Mouse (Mus musculus) forebrain, embryonic 15.5 days (tissue): ENCODE results near the gene Haus8. TPM values are rescaled to one million over a fixed set of nuclear protein-coding genes. Genes with fewer than 3 reads are reported as not detected.
"Not testable (repeated sequence)": the region's sequence is repeated elsewhere in the genome, so short reads cannot be mapped to it uniquely, and the experiment has no call there.

Experiments
- ATAC-seq: fragments of 200-750 bp; cut with Nextera tagmentation; replicated peaks from 2 replicates; pipeline ENCODE4 v1.8.0; 2017; ENCODE audit warnings: mild to moderate bottlenecking, moderate TSS enrichment, moderate library complexity
- H3K27ac ChIP-seq: fragments of 300-500 bp; sonication (generic); replicated peaks from 2 replicates; pipeline ENCODE4 v1.5.1; 2015; ENCODE audit warnings: mild to moderate bottlenecking, inconsistent platforms
- H3K27me3 ChIP-seq: fragments of 300-500 bp; sonication (generic); 2 replicates; pipeline ENCODE4 v1.6.1; 2015; ENCODE audit warnings: inconsistent platforms
- H3K36me3 ChIP-seq: fragments of 300-500 bp; sonication (generic); 2 replicates; pipeline ENCODE4 v1.6.1; 2015; ENCODE audit warnings: mild to moderate bottlenecking, inconsistent platforms
- H3K4me1 ChIP-seq: fragments of 300-500 bp; sonication (generic); 2 replicates; pipeline ENCODE4 v1.6.1; 2015; ENCODE audit warnings: inconsistent platforms
- H3K4me2 ChIP-seq: fragments of 300-500 bp; sonication (generic); replicated peaks from 2 replicates; pipeline ENCODE4 v1.6.1; 2015; ENCODE audit warnings: mild to moderate bottlenecking, inconsistent platforms
- H3K4me3 ChIP-seq: fragments of 300-500 bp; sonication (generic); 2 replicates; pipeline ENCODE4 v1.5.1; 2015; ENCODE audit warnings: mild to moderate bottlenecking, inconsistent platforms
- H3K9ac ChIP-seq: fragments of 300-500 bp; sonication (generic); replicated peaks from 2 replicates; pipeline ENCODE4 v1.6.1; 2015; ENCODE audit warnings: mild to moderate bottlenecking, inconsistent platforms
- H3K9me3 ChIP-seq: fragments of 300-500 bp; sonication (generic); 2 replicates; pipeline ENCODE4 v1.6.1; 2016; ENCODE audit warnings: inconsistent platforms
- WGBS: fragments of 180-500 bp; shearing (Covaris S2); methylation state at CpG from one replicate; pipeline ENCODE4 v1.1.7; 2015; ENCODE audit warnings: mixed read lengths; 5-methylcytosine and 5-hydroxymethylcytosine counted together
- polyA plus RNA-seq: library from polyadenylated mRNA; unstranded; fragments of >200 nt; fragmentation: Nextera tagmentation; extraction: Ambion mirVana; gene quantifications from 2 replicates; pipeline ENCODE4 v1.2.1, GENCODE M21; 2015

Gene Haus8
- polyA plus RNA-seq, 1 experiment from 2014 or later: 53.5 TPM

- not testable (repeated sequence) for H3K4me3 ChIP-seq, H3K4me1 ChIP-seq, H3K9me3 ChIP-seq, H3K9ac ChIP-seq, ATAC-seq, H3K4me2 ChIP-seq, H3K36me3 ChIP-seq, H3K27ac ChIP-seq, H3K27me3 ChIP-seq
- WGBS: 79% methylated on average over 5 of the region's 5 CpGs
These were observed 58.5 kb downstream of the Haus8 start for GRCm38 (mm10) chr8:71214266-71214665.

- H3K36me3 ChIP-seq, H3K9me3 ChIP-seq, H3K27ac ChIP-seq, H3K4me1 ChIP-seq, H3K9ac ChIP-seq, H3K27me3 ChIP-seq: not testable (repeated sequence)
- whole genome bisulfite sequencing: 8% methylated on average over 7 of the region's 11 CpGs
- H3K4me3 ChIP-seq: peak overlapping the region; percentile 19; the same call in 1 of the 2 replicates
- peak overlapping the region; percentile 29 for H3K4me2 ChIP-seq
- peak; percentile 64 for ATAC-seq
These were observed 67.2 kb downstream of the Haus8 start for GRCm38 (mm10) chr8:71205541-71205967.

Other genes starting within 250 kb of the Haus8 start
- 20.0 and 21.6 TPM in 2 replicates for gene Myo9b, start 220 bp downstream of the Haus8 start, polyA plus RNA-seq
- gene Use1, start 93.9 kb upstream of the Haus8 start, polyA plus RNA-seq: 98.4 and 102 TPM in 2 replicates
- 7.3 and 8.0 TPM in 2 replicates for gene Ocel1, start 98.4 kb upstream of the Haus8 start, polyA plus RNA-seq
- 15.5 and 16.6 TPM in 2 replicates for gene Nr2f6, start 109.0 kb upstream of the Haus8 start, polyA plus RNA-seq
- gene Ushbp1, start 122.9 kb upstream of the Haus8 start, polyA plus RNA-seq: 5.5 and 6.0 TPM in 2 replicates
- 102 and 108 TPM in 2 replicates for gene Babam1, start 123.9 kb upstream of the Haus8 start, polyA plus RNA-seq
- 17.2 and 18.3 TPM in 2 replicates for gene Ankle1, start 133.1 kb upstream of the Haus8 start, polyA plus RNA-seq
- gene Abhd8, start 190.7 kb upstream of the Haus8 start, polyA plus RNA-seq: 139 and 140 TPM in 2 replicates
- 189 and 199 TPM in 2 replicates for gene Mrpl34, start 192.0 kb upstream of the Haus8 start, polyA plus RNA-seq
- 222 and 240 TPM in 2 replicates for gene Dda1, start 196.3 kb upstream of the Haus8 start, polyA plus RNA-seq
- 9.4 and 9.8 TPM in 2 replicates for gene Ano8, start 213.0 kb upstream of the Haus8 start, polyA plus RNA-seq
- 12.2 and 13.7 TPM in 2 replicates for gene Gtpbp3, start 215.2 kb upstream of the Haus8 start, polyA plus RNA-seq
- gene Plvap, start 238.8 kb upstream of the Haus8 start, polyA plus RNA-seq: 5.4 and 6.0 TPM in 2 replicates